Mouse (Mus musculus) cerebellum, postnatal 10 days (tissue): ENCODE data around the gene Cap1.
A peak's percentile ranks its signal among the peaks of the same experiment; 100 is the strongest.

Experiments
- DNase-seq, 2 experiments: peaks; one replicate each; pipeline ENCODE4 v3.0.0; 2021; ENCODE audit warnings: mixed read lengths in 2 of 2

Cap1 gene

DNA sequence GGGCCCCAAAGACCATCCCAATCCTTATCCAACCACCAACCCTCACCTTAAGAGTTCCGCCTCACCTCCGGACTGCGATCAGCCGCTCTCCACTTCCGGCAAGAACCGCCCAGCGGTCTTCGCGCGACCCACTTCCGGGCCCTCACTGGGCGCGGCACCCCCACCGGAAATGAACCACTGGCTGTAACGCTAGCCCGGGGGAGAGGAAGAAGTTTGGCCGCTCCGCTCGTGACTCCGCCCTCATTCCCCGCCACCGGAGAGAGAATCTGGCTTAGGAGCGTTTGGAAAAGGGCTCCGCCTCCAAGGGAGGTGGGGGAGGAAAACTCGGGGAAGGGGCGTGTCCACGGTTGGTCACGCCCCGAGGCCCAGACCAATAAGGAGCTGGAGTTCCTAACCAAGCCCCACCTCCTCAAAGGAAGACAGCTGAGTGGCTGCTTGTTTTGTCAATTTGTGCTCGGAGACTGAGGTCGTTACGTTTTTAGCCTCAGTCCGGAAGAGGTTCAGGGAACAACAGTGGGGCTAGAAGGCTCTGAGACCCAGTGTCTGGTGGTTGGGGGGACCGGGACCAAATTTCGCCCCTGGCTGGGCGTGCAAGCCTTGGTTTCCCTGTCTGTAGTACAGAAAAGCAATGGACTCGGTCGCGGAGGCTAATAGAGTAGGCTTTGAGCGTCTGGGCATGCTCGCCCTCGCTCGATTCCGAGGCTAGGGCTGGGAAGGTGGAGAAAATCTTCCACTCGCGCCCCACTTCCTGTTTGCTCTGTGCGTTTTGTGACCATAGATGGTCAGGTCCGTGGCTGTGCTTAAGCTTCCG is at the start of gene Cap1:
Gene Cap1 (minus strand): TSS at position 289 of the 811 bp plus-strand sequence.
- peak; percentile 97 to 98 for DNase-seq

DNA sequence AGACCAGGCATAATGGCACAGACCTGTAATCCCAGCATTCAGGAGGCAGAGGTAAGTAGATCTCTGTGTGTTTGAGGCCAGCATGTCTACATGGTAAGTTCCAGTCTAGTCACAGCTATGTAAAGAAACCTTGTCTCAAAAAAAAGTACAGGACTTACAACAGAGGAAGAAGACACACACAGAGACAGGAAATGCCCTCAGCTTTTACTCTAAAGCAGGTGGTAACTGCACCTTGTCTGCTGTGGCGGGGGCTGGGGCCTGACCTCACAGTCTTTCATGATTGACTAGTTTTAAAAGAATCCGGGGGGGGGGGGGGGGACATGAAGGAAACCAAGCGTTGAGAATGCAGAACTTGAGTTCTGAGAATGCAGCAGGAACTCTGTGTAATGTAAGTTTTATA is 48.0 kb upstream of the Cap1 start:
- DNase-seq, result no peak

DNA sequence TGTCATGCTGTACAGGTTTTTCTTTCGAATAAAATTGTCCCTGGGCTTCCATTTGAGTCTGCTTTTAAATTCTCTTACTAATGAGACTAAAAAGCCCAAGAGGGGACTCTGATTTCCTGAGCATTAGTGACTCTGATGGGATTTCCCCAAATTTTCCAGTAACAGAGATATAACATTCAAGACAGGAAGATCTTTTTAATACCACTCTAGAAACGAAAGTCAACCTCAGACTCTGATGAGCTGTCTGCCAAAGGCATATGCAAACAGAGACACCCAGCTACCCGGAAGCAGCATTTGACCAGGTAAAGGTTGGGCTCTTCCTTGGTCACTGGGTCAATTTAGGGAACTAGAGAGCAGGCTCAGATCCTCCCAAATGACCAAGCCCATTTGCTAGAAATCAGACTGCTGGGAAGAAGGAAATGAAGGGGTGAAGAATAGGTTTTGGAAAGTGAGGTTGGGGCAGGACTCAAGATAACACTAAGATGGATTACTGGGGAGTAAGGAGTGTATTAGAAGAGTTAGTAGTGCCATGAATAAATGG is 47.3 kb upstream of the Cap1 start:
- DNase-seq, result no peak

DNA sequence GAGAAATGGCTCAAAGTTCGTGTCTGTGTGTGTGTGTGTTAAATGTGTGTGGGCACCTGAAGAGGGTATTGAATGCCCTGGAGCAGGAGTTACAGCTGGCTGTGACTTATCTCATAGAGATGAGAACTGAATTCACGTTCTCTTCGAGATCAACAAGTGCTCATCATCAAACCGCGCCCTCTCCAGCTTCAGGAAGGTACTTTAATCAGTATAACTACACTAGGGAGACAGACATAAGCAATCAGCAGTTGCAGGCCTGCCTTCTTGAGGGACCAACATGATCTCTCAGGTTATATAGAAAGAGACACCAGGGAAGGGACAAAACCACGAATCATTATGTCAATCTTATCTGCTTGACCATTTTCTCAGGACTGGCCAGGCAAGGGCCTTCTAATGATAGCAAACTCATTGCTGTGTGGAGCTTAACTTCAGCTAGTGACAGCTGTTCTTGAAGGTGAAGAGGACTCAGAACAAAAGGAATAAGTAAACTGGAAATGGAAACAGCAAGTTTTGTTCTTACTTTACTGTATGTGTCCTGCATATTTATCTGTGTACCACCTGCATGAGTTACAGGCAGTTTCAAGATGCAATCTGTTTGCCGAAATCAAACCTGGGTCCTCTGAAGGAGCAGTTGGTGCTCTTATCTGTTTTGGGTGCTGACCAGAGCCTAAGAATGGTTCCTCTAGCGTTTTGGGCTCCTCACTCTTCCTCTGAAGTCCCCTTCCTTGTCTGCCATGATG is 46.6 kb upstream of the Cap1 start:
- no peak for DNase-seq

DNA sequence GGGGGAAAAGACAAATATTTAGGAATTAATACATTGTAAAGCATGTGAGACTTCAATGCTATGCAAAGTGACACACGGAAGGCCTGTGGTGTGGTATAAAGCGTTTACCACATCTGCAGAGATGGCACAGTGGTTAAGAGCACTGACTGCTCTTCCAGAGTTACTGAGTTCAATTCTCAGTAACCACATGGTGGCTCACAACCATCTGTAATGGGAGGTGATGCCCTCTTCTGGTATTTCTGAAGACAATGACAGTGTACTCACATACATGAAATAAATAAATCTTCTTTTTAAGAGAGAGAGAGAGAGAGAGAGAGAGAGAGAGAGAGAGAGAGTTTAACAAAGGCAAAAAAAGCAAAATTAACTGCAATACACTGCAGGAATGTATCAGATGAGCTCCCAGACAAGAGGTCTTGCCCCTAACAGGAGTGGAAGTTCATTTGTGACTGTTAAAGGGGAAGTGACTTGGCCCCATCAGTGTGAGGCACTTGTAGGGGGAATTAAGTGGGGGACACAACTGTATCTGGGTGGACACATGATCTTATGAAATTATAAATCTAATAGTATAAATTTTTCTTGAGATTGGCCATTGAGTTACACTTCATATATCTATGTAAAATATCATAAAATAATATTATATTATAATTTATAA is 45.2 kb upstream of the Cap1 start:
- DNase-seq, result no peak

DNA sequence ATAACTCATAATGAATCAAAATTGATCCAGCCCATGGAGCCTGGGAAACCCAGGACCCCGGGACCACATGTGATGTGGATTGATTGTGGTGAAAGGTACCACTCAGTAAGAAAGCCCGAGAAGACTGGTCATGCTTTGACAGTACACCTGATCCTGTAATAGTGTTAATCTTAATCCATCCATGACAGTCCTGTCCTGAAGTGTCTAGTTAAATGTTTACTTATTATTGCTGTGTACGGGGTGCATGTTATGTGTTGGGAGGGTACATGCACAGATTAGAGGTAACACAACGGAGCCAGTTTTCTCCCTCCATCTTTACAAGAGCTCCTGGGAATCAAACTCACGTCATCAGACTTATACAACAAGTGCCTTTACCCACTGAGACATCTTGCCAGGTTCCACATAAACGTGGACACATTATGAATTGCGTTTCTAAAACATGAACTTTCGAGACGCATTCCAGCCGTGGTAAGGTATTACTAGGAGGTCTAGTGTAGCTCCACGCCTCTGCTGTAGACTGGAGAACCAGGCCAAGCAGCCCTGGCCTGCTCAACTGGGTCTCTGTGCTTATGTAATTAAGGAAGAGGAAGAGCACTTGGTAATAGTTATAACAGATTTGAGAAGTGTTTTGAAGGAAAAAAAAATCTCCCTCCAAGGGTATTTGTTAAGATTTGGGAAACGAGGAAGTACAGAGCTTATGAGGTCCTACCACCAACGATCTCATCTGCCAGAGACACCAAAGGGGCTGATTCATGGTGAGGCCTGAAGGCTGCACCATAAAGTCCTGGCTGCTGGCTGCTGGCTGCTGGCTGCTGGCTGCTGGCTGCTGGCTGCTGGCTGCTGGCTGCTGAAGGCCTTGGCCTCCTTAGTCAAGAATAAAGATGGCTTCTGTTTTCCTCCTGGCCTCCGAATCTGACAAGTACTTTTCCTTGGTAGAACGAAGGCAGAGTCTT is 37.8 kb upstream of the Cap1 start:
- no peak for DNase-seq

DNA sequence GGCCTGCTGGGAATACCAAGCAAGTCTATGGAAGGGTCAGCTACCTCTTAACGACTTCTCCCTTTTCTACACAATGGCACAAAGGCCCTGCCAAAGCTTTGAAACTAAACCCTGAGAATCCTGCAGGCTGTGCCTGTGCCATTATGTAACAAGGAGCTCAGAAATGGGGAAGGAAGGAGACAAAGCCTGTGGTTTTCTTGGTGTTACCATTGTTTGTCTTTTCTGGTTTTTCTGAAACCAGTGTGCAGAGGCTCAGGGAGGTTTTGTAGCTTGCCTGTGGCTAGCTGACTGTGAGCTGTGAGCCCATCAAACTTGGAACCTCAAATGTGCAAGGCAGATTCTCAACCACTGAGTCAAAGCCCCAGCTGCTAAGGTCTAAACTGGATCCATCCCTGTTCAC is 37.0 kb upstream of the Cap1 start:
- DNase-seq, result no peak

DNA sequence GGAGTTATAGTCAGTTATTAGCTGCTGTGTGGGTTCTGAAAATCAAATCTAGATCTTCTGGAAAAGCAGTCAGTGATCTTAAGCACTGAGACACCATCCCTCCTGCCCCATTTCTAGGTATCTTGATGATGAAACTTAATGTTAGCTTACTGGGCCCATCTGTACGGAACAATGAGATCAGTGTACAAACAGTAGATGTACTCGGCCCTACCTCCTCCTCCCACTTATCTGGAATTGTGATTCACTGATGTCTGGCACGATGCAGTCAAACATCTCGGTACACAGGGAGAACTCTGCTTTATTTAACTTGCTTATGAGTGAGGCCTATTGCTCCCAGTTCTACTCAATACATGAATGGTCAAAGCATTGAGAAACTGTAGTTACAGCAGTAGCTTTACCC is 30.1 kb upstream of the Cap1 start:
- no peak for DNase-seq

DNA sequence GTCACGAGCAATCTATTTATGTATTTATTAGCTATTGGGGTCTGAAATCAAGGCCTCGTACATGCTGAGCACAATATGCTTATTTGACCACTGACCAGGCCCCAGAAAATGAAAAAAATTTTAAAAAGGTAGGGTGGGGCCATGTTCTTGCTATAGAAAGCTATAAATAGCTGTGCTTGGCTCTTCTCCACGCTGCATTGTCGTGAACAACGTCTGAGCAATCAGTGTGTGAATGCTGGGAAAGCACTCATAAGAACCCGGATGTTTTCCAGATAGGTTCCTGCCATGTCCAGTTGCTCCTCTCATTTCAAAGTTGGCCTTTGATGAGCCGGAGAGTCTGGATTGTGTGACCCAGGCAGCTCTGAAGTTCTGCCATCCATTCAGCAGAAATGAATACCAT is 28.3 kb upstream of the Cap1 start:
- no peak for DNase-seq

DNA sequence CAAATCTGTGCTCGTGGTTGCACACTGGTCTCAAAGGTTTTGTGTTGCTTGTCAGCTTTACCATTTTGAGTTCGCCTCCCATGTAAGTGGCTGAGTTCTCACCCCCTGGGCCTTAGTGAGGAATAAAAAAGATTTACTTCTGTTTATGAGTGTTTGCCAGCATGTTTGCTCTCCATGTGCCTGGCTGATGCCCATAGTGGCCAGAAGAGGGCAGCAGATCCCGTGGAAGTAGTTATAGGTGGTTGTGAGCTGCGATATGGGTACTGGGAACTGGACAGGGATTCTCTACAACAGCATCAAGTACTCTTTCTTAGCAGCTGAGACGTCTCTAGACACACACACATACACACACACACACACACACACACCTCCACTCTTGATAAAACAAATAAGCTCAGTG is 26.8 kb upstream of the Cap1 start:
- no peak for DNase-seq

DNA sequence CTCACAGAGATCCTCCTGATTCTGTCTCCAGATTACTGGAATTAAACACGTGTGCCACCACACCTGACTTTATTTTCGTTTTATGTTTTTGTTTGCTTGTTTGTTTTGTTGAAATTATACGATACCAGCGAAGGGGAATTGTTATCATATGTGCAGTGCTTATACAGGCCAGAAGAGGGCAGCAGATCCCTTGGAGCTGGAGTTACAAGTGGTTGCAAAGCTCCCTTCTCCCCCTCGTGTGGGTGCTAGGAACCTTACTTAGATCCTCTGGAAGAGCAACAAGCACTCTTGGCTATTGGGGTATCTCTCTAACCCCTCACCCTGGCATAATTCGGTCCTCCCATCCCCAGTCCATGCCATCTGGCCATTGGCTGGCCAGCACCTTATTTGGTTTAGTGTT is 24.7 kb upstream of the Cap1 start:
- peak; percentile 41 to 56 for DNase-seq

DNA sequence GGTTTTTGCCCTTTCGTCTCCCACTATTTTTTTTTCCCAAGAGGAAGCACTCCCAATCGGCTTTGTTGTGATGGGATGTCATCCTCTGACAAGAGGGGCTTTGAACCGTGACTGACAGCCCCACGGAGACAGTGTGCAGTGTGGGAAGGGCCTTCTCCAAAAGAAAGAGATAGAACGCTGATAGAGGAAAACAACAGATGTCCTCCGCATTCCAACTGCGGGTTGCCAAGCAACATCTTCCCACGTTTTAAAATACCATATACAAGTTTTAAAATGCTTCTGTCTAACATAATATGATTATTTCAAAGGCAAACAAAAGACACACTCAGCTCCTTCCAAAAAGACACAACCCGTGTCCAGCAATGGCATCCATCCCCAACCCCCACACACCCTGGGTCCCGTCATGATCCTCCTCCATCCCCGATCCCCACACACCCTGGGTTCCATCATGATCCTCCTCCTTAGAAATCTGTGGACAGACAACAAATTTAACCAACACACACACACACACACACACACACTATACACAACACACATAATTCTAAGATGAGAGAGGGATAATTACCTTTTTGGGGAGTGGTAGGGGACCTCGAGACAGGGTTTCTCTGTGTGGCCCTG is 23.8 kb upstream of the Cap1 start:
- DNase-seq, result no peak

DNA sequence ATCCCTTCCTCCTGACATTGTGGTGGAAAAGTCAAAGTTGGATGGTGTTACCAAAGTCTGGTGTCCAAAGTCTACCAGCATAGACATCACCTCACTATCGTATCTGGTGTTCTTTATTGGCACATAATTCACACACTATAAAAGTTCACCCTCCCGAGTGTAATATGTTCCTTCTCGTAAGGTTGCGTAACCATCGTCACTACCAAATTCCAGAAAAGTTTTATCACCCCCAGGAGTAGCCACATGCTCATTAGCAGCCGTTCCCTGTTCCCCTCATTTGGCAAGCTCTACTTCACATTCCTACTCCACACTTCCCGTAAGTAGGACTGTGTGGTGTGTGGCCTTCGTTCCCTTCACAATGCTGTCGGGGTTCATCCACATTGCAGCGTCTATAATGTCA is 19.5 kb upstream of the Cap1 start:
- no peak for DNase-seq

DNA sequence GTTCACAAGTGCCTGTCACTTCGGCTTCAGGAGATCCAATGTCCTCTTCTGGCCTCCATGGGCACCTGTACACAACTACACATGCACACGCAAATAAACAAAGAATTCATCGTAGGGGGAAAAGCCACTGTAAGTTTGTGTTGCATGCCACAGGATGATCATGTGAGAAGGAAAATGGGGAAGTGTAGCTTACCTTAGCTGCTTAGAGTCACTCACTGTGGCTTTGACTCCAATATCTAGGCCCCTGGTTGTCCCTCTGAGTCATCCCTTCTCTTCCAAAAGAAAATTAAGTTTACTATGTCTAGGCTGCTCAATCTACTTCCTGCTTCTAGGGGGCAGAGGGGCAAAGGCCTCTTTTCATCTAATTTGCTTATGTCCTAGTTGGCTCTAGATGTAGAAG is 17.9 kb upstream of the Cap1 start:
- no peak for DNase-seq

DNA sequence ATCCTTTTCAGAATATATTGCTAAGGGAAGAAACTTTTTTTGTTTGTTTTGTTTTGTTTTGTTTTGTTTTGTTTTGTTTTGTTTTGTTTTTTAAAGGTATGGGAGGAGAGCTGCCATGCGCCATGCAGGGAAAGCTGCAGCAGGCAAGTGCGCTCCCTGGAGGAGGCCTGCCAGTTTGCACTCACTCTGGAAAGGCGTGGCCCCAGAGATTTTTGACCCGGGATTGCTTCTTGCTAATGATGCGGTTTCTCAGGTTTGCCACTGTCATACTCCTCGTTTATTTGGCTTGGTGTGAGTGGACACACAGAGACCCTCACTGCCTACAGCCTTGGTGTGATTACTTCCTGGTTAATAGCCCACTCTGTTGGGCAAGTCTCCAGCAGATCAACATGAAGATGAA is 16.3 kb upstream of the Cap1 start:
- DNase-seq, result peak; percentile 36 to 49

DNA sequence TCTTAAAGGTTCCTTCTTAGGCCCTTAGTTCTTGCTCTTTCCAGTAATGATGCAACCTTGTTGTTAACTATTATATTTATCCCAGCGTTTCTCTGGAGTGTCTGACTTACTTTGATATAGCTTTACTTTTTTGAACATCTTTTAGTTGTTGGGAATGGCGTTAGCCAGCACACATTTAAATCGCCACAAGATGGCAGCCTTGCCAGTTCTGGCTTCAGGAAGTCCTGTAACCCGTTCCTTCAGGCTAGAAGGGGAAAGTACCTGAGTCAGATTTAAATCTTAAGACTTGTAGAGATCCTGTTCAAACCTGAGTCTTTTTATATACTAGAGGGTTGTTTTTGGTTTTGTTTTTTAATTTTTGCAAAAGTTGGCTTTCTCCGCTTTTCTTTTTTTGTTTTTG is 12.5 kb upstream of the Cap1 start:
- DNase-seq, result peak; percentile 80 to 85

DNA sequence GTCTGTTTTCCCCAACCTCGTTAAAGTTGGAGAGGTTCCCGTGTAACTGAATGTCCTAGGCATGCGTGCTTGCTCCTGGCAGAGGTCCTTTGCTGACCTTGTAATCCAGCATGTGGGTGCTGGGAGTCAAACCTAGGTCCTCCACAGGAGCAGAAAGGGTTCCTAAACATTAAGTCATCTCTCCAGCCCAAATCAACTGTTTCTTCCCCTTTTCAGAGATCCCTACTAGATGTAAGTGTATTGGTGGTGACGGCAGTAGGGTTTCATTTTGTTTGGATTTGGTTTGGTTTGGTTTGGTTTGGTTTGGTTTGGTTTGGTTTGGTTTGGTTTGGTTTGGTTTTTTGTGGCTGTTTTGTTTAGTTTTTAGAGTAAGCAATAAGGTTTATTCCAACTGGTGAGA is 11.9 kb upstream of the Cap1 start:
- no peak for DNase-seq

DNA sequence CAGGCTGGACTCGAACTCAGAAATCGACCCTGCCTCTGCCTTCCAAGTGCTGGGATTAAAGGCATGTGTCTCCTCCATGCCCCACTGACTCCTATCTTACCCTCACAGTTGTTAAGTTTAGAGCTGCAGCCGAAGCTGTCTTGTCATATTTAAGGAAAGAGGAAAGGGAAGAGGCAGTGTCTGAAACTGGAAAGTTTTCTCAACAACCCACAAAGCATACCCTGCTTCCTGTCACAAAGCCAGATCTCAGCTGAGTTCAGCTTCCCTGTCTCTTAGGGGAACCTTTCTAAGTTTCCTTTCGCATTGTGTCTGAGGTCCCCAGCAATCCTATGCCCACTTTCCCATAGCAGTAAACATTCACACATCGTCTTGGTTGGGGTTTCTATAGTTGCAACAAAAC is 6.3 kb upstream of the Cap1 start:
- DNase-seq, result peak in 1 of 2 experiments; percentile 23

DNA sequence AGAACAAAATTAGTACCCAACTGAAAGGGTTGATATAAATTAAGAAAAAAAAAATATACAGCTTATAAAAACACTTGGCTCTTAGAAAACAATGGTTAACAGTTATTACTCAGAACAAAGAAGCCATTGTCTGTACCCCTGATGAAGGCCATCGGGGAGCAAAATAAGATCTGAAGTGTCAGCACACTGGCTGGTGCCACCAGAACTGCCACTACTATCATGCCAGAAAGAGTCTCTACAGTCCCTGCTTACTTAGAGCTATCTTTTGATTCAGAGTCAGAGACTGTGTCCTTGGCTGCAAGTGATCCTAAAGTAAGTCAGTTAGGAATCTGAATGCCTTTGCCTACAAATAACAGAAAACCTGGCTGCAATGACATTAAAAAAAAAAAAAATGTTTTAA is 5.7 kb upstream of the Cap1 start:
- DNase-seq, result peak; percentile 35 to 46

DNA sequence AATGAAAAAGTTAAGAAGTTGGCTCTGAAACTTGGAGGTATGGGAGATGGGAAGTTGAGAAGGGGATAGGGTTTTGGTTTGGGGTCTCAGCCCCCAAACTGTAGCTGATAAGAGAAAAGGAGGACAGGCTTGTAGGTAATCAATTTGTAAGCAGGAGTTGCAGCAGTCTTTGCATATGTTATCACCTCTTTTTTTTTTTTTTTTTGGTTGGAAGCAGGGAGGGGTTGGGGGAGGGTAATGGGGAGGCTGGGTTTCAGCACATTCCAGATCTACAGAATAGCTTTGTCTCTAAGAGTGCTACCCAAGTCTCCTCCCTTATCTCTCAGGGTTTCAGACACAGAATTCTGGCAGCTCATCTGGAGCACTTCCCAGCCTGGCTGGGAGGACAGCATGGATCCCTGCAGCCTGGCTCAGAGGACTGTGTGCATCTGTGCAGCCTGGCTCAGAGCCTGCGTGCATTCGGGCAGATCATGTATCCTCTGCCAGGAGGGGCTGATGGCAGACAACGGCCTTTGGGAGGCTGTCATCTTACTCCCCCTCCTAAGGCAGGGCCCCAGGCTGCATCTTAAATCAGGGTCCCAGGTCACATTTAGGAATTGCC is 5.1 kb upstream of the Cap1 start:
- peak; percentile 98 to 99 for DNase-seq

DNA sequence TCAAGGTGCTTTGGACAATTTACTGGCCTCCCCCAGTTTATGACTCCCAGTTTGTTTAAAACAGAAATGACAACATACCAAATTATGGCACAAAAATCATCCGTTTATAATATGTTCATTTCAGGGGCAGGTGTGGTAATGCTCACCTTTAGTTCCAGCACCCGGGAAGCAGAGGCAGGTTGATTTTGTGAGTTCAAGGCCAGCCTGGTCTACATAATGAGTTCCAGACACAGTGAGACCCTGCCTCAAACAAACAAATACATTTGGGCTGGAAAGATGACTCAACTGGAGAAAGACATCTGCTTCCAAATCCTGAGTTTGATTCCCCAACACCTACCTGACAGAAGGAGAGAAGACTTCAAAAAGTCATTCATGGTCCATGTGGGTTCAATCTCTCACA is 1.5 kb upstream of the Cap1 start:
- DNase-seq, result no peak
